Mouse (Mus musculus) olfactory bulb, adult 2 months (tissue): Measurements from ENCODE around the gene H13. TPM values are rescaled to one million over a fixed set of nuclear protein-coding genes. Genes with fewer than 3 reads are reported as not detected.
"Not testable (repeated sequence)": the region's sequence is repeated elsewhere in the genome, so short reads cannot be mapped to it uniquely, and the experiment has no call there.

Source experiments
- H3K27ac ChIP-seq: fragments of 200-500 bp; 2 replicates; pipeline ENCODE4 v1.5.1; 2012; ENCODE audit warnings: low read depth, low read length; ENCODE audit not compliant: insufficient read depth
- H3K4me1 ChIP-seq: fragments of 200-500 bp; 2 replicates; pipeline ENCODE4 v1.6.1; 2012; ENCODE audit warnings: low read length; ENCODE audit not compliant: control insufficient read depth, insufficient read depth
- H3K4me3 ChIP-seq: fragments of 200-500 bp; 2 replicates; pipeline ENCODE4 v1.5.1; 2012; ENCODE audit warnings: mild to moderate bottlenecking, low read depth, low read length, moderate library complexity; ENCODE audit not compliant: insufficient read depth
- CTCF ChIP-seq: fragments of 200-500 bp; IDR thresholded peaks from 2 replicates; pipeline ENCODE4 v1.5.1; 2012; ENCODE audit warnings: low read depth, mild to moderate bottlenecking, low read length, moderate library complexity; ENCODE audit not compliant: insufficient read depth
- POLR2A ChIP-seq: fragments of 200-500 bp; IDR thresholded peaks from 2 replicates; pipeline ENCODE4 v1.6.1; 2012; ENCODE audit warnings: mild to moderate bottlenecking, low read depth, low read length, moderate library complexity; ENCODE audit not compliant: insufficient read depth
- WGBS: fragments of 180-500 bp; shearing (Covaris S2); methylation state at CpG from one replicate; pipeline ENCODE4 v1.1.7; 2018; 5-methylcytosine and 5-hydroxymethylcytosine counted together
- polyA plus RNA-seq: library from polyadenylated mRNA; stranded (reverse); fragments of >200 nt; gene quantifications from 2 replicates; pipeline ENCODE4 v1.2.4, GENCODE M21; 2012; ENCODE audit warnings: low replicate concordance; ENCODE audit not compliant: missing spikeins, insufficient read depth, insufficient read length

The H13 gene
- polyA plus RNA-seq, 1 experiment, result not detected

DNA sequence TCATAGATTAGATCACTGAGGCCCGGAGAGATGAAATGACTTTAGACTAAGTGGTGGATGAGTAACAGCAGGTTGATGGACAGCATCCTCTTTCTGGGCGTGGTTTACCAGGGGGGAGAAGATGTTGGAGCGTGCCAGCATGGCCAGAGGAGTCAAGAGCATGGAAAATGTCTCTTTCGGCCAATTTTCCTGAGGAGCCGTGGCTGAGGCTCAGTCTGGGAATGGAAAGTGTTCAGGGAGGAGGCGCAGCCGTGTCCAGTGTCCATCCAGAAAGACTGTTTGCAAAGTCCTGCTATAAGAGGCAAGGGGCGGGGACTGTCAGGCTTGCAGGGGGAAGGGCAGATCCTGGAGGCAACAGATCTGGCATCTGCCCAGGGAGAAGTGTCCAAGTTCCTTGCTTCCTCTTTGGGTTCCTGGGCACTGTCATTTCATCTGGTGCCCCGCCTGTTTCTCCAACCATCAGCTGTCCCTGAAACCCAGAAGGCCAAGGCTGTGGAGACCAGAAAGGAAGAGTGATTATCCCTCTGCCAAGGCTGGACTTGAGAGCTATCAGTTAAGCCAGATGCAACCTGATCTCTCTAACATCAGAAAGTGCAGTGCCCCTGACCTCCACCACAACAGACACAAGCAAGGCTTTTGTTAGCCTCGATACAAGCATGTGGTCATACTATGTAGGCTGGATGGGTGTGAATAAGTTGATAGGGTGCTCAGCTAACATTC, 16.2 kb upstream of the H13 start:
- WGBS, result 79% methylated on average over 10 of the region's 10 CpGs
- H3K4me1 ChIP-seq, result peaks cover 10% of the 10 kb centered on the region
- H3K4me3 ChIP-seq, result no peak overlapping the region
- no peak overlapping the region for H3K27ac ChIP-seq
- TF ChIP-seq CTCF (no peak), POLR2A (no peak)

- Histone ChIP-seq H3K27ac (peak overlapping the region; percentile 14; the same call in 1 of the 2 replicates), H3K4me3 (no peak overlapping the region), H3K4me1 (peaks cover 10% of the 10 kb centered on the region)
- TF ChIP-seq POLR2A (no peak), CTCF (no peak)
- WGBS, result 34% methylated on average over 14 of the region's 14 CpGs
These were observed 15.2 kb upstream of the H13 start for GRCm38 (mm10) chr2:152653874-152654715.

- TF ChIP-seq CTCF (no peak), POLR2A (no peak)
- 65% methylated on average over 10 of the region's 10 CpGs for WGBS
These were observed 11.9 kb upstream of the H13 start for GRCm38 (mm10) chr2:152657398-152657797.

GRCm38 (mm10) chr2:152661163-152661562, 8.1 kb upstream of the H13 start:
- TF ChIP-seq POLR2A (no peak), CTCF (no peak)
- Histone ChIP-seq H3K4me3 (no peak overlapping the region), H3K27ac (no peak overlapping the region), H3K4me1 (no peaks in the 10 kb centered on the region)
- 80% methylated on average over 6 of the region's 6 CpGs for WGBS

More at GRCm38 (mm10) chr2:152657398-152657797, 11.9 kb upstream of the H13 start:
- no peak overlapping the region for H3K27ac ChIP-seq
- H3K4me1 ChIP-seq, result peaks cover 10% of the 10 kb centered on the region
- H3K4me3 ChIP-seq, result no peak overlapping the region

DNA sequence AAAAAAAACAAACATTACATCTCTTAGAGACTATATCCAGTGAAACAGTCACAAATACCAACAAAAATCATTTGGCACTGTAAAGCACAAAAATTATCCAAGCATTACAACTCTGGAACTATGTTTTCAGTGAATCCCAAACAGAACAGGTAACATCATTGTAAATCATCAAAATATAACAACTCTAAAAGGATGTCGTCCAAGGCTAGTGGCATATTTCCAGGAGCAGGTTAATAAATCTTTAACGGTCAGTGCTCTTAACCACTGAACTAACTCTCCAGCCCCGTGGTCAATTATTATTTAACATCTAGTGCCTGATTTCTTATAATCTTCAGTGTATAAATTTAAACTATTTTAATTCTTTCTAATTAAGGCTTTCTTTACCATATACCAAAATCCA, 3.1 kb upstream of the H13 start:
- H3K4me1 ChIP-seq, H3K27ac ChIP-seq, H3K4me3 ChIP-seq: not testable (repeated sequence)
- WGBS, result 78% methylated on average over 3 of the region's 3 CpGs

- Histone ChIP-seq H3K4me3 (peak overlapping the region; percentile 82), H3K27ac (peak overlapping the region; percentile 68), H3K4me1 (peaks cover 28% of the 10 kb centered on the region)
- 1% methylated on average over 46 of the region's 46 CpGs for WGBS
- no peak; the same call in none of the 2 replicates for TF ChIP-seq POLR2A
- TF ChIP-seq CTCF, result no peak
These were observed 601 bp downstream of the H13 start for GRCm38 (mm10) chr2:152669639-152670484.

GRCm38 (mm10) chr2:152670983-152671641, 1.9 kb downstream of the H13 start:
- H3K4me1 ChIP-seq, result peaks cover 31% of the 10 kb centered on the region
- H3K27ac ChIP-seq, result peak overlapping the region; percentile 40; the same call in 1 of the 2 replicates
- H3K4me3 ChIP-seq, result peak overlapping the region; percentile 82
- 35% methylated on average over 9 of the region's 9 CpGs for WGBS
- no peak for TF ChIP-seq CTCF
- no peak for TF ChIP-seq POLR2A

DNA sequence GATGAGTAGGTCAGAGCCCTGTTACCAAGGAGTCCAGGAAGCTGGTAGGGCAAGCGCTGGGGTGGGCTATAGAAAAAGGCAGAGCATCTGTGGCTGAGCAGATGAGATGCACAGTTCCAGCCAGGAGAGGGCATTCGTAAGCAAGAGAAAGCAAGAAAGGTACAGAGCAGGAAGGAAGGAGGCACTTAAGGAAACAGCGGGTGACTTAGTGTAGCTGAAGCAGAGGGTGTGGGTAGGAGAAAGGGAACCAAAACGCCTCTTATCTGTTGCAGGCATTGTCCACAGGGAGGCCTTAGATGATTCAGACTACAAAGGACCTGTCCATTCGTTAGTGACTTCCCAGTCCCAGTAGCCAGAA, 2.4 kb downstream of the H13 start:
- 12% methylated on average over 5 of the region's 5 CpGs for WGBS
- H3K4me3 ChIP-seq, result peak overlapping the region; percentile 82
- peaks cover 31% of the 10 kb centered on the region for H3K4me1 ChIP-seq
- H3K27ac ChIP-seq, result no peak overlapping the region
- no peak for TF ChIP-seq CTCF
- TF ChIP-seq POLR2A, result no peak
